Mouse (Mus musculus): ENCODE data around the gene Ackr4. TPM values are rescaled to one million over a fixed set of nuclear protein-coding genes. Genes with fewer than 3 reads are reported as not detected.

The Ackr4 gene
- total RNA-seq, 2 experiments from 2014 or later: 1.2 to 1.4 TPM

- DNase-seq (ENCODE audit: low spot score in 2 of 2): no peak
Observed at GRCm38 (mm10) chr9:104051028-104051427, 75.7 kb downstream of the Ackr4 start.

GRCm38 (mm10) chr9:104043676-104044075, 83.1 kb downstream of the Ackr4 start:
- no peak for DNase-seq (ENCODE audit: low spot score in 2 of 2)

- no peak for DNase-seq (ENCODE audit: low spot score in 2 of 2)
Observed at GRCm38 (mm10) chr9:104040362-104040761, 86.4 kb downstream of the Ackr4 start, which contains the start of gene Gm28305. Gm28305 (plus strand) TSS chr9:104040662.

GRCm38 (mm10) chr9:104039742-104040141, 87.0 kb downstream of the Ackr4 start:
- DNase-seq (ENCODE audit: low spot score in 2 of 2): no peak

GRCm38 (mm10) chr9:104039031-104039695, 87.6 kb downstream of the Ackr4 start:
- no peak for DNase-seq (ENCODE audit: low spot score in 2 of 2)

- no peak for DNase-seq (ENCODE audit: low spot score in 2 of 2)
Observed at GRCm38 (mm10) chr9:104038266-104038665, 88.5 kb downstream of the Ackr4 start.

- peak; percentile 26 to 72 for DNase-seq (ENCODE audit: low spot score in 2 of 2)
Observed at GRCm38 (mm10) chr9:104035261-104036015, 91.3 kb downstream of the Ackr4 start.

- no peak for DNase-seq (ENCODE audit: low spot score in 2 of 2)
Observed at GRCm38 (mm10) chr9:104034718-104035117, 92.0 kb downstream of the Ackr4 start.

- DNase-seq (ENCODE audit: low spot score in 2 of 2): no peak
Observed at GRCm38 (mm10) chr9:104034231-104034630, 92.5 kb downstream of the Ackr4 start.

Other genes starting within 250 kb of the Ackr4 start
- 10 to 100 TPM in 1 of 2 experiments, 1 to 10 TPM in 1; 9.8 to 10.6 TPM for gene Nphp3, start 124.4 kb downstream of the Ackr4 start, total RNA-seq (2021)
- not detected for gene Gm28305, start 86.3 kb downstream of the Ackr4 start, total RNA-seq (2021)
- 10 to 100 TPM; 36.9 to 40.3 TPM for gene Uba5, start 63.8 kb downstream of the Ackr4 start, total RNA-seq (2021)
- gene Acad11, start 63.6 kb downstream of the Ackr4 start, total RNA-seq (2021): 10 to 100 TPM; 33.8 to 42.7 TPM
- 10 to 100 TPM; 50.6 to 57.1 TPM for gene Dnajc13, start 136.0 kb upstream of the Ackr4 start, total RNA-seq (2021)
- gene Acpp, start 210.8 kb upstream of the Ackr4 start, total RNA-seq (2021): 1 to 10 TPM; 1.8 to 2.2 TPM